Mouse (Mus musculus): ENCODE results near the gene Dph2.

DNA sequence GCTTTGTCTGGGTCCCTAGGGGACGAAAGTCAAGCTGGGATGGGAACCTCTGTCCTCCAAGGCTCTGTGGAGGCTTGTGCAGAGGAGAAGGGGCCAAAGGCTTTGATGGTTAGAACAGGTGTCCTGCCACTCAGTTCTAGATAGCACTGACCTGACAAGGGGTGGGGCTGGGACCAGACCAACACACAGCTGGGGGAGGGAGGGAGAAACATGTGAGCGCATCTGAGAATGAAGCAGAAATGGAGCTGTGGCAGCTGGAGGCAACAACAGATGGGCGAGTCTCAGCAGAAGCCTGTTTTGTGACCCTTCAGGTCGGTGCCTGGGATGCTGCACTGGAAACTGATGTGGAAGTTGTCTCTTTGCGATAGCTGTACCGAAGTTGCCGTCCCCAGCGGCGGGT, 22.5 kb downstream of the Dph2 start:
- TF ChIP-seq CTCF (IDR thresholded peaks at IDR 0.05; ENCODE audit: low read depth, low read length) = no peak
- TF ChIP-seq POLR2A (IDR thresholded peaks at IDR 0.05; ENCODE audit: extremely low read depth, insufficient read depth, low read length) = no peak
